Mouse (Mus musculus): ENCODE data around the gene Smagp.

GRCm38 (mm10) chr15:100616221-100616620, 20.5 kb downstream of the Smagp start:
- TF ChIP-seq POLR2A (IDR thresholded peaks at IDR 0.05; ENCODE audit: borderline replicate concordance, extremely low read depth, low read depth, low read length) (no peak), CTCF (IDR thresholded peaks at IDR 0.05; ENCODE audit: insufficient read depth, low read length) (no peak)
